Mouse (Mus musculus) hindbrain, embryonic 10.5 days (tissue): ENCODE results near the gene Rhox12. TPM values are rescaled to one million over a fixed set of nuclear protein-coding genes. Genes with fewer than 3 reads are reported as not detected.
A peak's percentile ranks its signal among the peaks of the same experiment; 100 is the strongest.

Experiments
- DNase-seq: peaks from one replicate; pipeline ENCODE4 v3.0.0-alpha.2; 2017; ENCODE audit warnings: low spot score
- H3K27ac ChIP-seq: fragments of 300-500 bp; sonication (generic); 2 replicates; pipeline ENCODE4 v1.5.1; 2016; ENCODE audit warnings: mild to moderate bottlenecking, moderate library complexity
- H3K27me3 ChIP-seq: fragments of 300-500 bp; sonication (generic); 2 replicates; pipeline ENCODE4 v1.6.1; 2016; ENCODE audit warnings: mild to moderate bottlenecking; ENCODE audit not compliant: poor library complexity, insufficient read depth, severe bottlenecking
- H3K36me3 ChIP-seq: fragments of 300-500 bp; sonication (generic); 2 replicates; pipeline ENCODE4 v1.6.1; 2016; ENCODE audit warnings: mild to moderate bottlenecking, moderate library complexity
- H3K4me1 ChIP-seq: fragments of 300-500 bp; sonication (generic); replicated peaks from 2 replicates; pipeline ENCODE4 v1.6.1; 2016; ENCODE audit warnings: mild to moderate bottlenecking
- H3K4me3 ChIP-seq: fragments of 300-500 bp; sonication (generic); 2 replicates; pipeline ENCODE4 v1.5.1; 2016; ENCODE audit warnings: mild to moderate bottlenecking, moderate library complexity
- H3K9me3 ChIP-seq: fragments of 300-500 bp; sonication (generic); 2 replicates; pipeline ENCODE4 v1.6.1; 2016; ENCODE audit warnings: mild to moderate bottlenecking, moderate library complexity
- WGBS: fragments of 180-500 bp; shearing (Covaris S2); methylation state at CpG from one replicate; pipeline ENCODE4 v1.1.7; 2016; 5-methylcytosine and 5-hydroxymethylcytosine counted together
- polyA plus RNA-seq: library from polyadenylated mRNA; unstranded; fragments of >200 nt; fragmentation: Nextera tagmentation; extraction: Ambion mirVana; gene quantifications from 2 replicates; pipeline ENCODE4 v1.2.1, GENCODE M21; 2016

The Rhox12 gene
- not detected in 2 replicates for polyA plus RNA-seq

- Histone ChIP-seq H3K4me1 (no peaks in the 10 kb centered on the region), H3K4me3 (no peak within 1 kb of the TSS), H3K27me3 (no peaks in the 10 kb centered on the region), H3K36me3 (no peaks in the 10 kb centered on the region), H3K27ac (no peak within 1 kb of the TSS), H3K9me3 (no peaks in the 10 kb centered on the region)
- DNase-seq, result no peak
- WGBS, result 82% methylated on average over 4 of the region's 4 CpGs
Observed at GRCm38 (mm10) chrX:38110807-38111206, at the start of gene Rhox12. Rhox12 (minus strand) TSS chrX:38110907.

GRCm38 (mm10) chrX:38159097-38159496 lies 48.4 kb upstream of the Rhox12 start:
- H3K27ac ChIP-seq, result no peak overlapping the region

GRCm38 (mm10) chrX:38121478-38121877 lies 10.8 kb upstream of the Rhox12 start:
- H3K27me3 ChIP-seq, result no peaks in the 10 kb centered on the region
- no peak overlapping the region for H3K27ac ChIP-seq
- 89% methylated on average over 34 of the region's 34 CpGs for WGBS
- H3K4me1 ChIP-seq, result no peaks in the 10 kb centered on the region
- no peak overlapping the region for H3K4me3 ChIP-seq
- DNase-seq, result no peak
- H3K9me3 ChIP-seq, result peaks cover 18% of the 10 kb centered on the region
- H3K36me3 ChIP-seq, result no peaks in the 10 kb centered on the region

More at GRCm38 (mm10) chrX:38159097-38159496, 48.4 kb upstream of the Rhox12 start:
- WGBS, result 76% methylated on average over 1 of the region's 1 CpGs
- no peaks in the 10 kb centered on the region for H3K9me3 ChIP-seq
- no peaks in the 10 kb centered on the region for H3K36me3 ChIP-seq
- no peaks in the 10 kb centered on the region for H3K4me1 ChIP-seq
- no peaks in the 10 kb centered on the region for H3K27me3 ChIP-seq
- H3K4me3 ChIP-seq, result no peak overlapping the region
- DNase-seq, result no peak

GRCm38 (mm10) chrX:38120982-38121381 lies 10.3 kb upstream of the Rhox12 start, which contains the start of gene Rhox13:
Rhox13 (plus strand) TSS chrX:38121219.
- 96% methylated on average over 20 of the region's 20 CpGs for WGBS
- Histone ChIP-seq H3K4me1 (no peaks in the 10 kb centered on the region), H3K4me3 (no peak within 1 kb of the TSS), H3K27me3 (no peaks in the 10 kb centered on the region), H3K27ac (no peak within 1 kb of the TSS), H3K9me3 (peaks cover 18% of the 10 kb centered on the region), H3K36me3 (no peaks in the 10 kb centered on the region)
- DNase-seq, result no peak

- Histone ChIP-seq H3K4me3 (no peak within 1 kb of the TSS), H3K27ac (no peak within 1 kb of the TSS), H3K4me1 (no peaks in the 10 kb centered on the region), H3K36me3 (no peaks in the 10 kb centered on the region), H3K27me3 (no peaks in the 10 kb centered on the region), H3K9me3 (no peaks in the 10 kb centered on the region)
- no peak for DNase-seq
- WGBS, result 87% methylated on average over 9 of the region's 9 CpGs
Observed at GRCm38 (mm10) chrX:38085041-38085440, 25.7 kb downstream of the Rhox12 start, which contains the start of gene Rhox11. Rhox11 (minus strand) TSS chrX:38085141.

GRCm38 (mm10) chrX:38084226-38084625 lies 26.5 kb downstream of the Rhox12 start:
- H3K27me3 ChIP-seq, result no peaks in the 10 kb centered on the region
- H3K36me3 ChIP-seq, result no peaks in the 10 kb centered on the region
- H3K27ac ChIP-seq, result no peak overlapping the region
- no peaks in the 10 kb centered on the region for H3K4me1 ChIP-seq
- no peak overlapping the region for H3K4me3 ChIP-seq
- peak; percentile 30 for DNase-seq
- H3K9me3 ChIP-seq, result no peaks in the 10 kb centered on the region
- WGBS, result 19% methylated on average over 12 of the region's 12 CpGs

GRCm38 (mm10) chrX:38066175-38066574 lies 44.5 kb downstream of the Rhox12 start, which contains the start of gene Rhox10:
Rhox10 (plus strand) TSS chrX:38066475.
- Histone ChIP-seq H3K27ac (no peak within 1 kb of the TSS), H3K27me3 (no peaks in the 10 kb centered on the region), H3K36me3 (no peaks in the 10 kb centered on the region), H3K4me1 (no peaks in the 10 kb centered on the region), H3K4me3 (no peak within 1 kb of the TSS), H3K9me3 (no peaks in the 10 kb centered on the region)
- no peak for DNase-seq
- WGBS, result 86% methylated on average over 11 of the region's 11 CpGs

GRCm38 (mm10) chrX:38061544-38061943 lies 49.2 kb downstream of the Rhox12 start:
- no peaks in the 10 kb centered on the region for H3K9me3 ChIP-seq
- H3K36me3 ChIP-seq, result no peaks in the 10 kb centered on the region
- H3K27ac ChIP-seq, result no peak overlapping the region
- no peak overlapping the region for H3K4me3 ChIP-seq
- no peaks in the 10 kb centered on the region for H3K27me3 ChIP-seq
- H3K4me1 ChIP-seq, result no peaks in the 10 kb centered on the region
- DNase-seq, result peak; percentile 3
- WGBS, result 0% methylated on average over 1 of the region's 1 CpGs

Other genes with a start within 250 kb of the Rhox12 start
- not detected in 2 replicates for gene Rhox8, start 232.0 kb downstream of the Rhox12 start, polyA plus RNA-seq
- not detected in 2 replicates for gene Rhox7b, start 213.7 kb downstream of the Rhox12 start, polyA plus RNA-seq
- not detected in 2 replicates for gene Rhox9, start 209.1 kb downstream of the Rhox12 start, polyA plus RNA-seq
- gene Btg1-ps1, start 92.1 kb downstream of the Rhox12 start, polyA plus RNA-seq, result not detected in 2 replicates
- gene Btg1-ps2, start 67.8 kb downstream of the Rhox12 start, polyA plus RNA-seq, result not detected in 2 replicates
- not detected in 2 replicates for gene Rhox10, start 44.4 kb downstream of the Rhox12 start, polyA plus RNA-seq
- gene Rhox11, start 25.8 kb downstream of the Rhox12 start, polyA plus RNA-seq, result not detected in 2 replicates
- gene Rhox13, start 10.3 kb upstream of the Rhox12 start, polyA plus RNA-seq, result not detected in 2 replicates
- 3.9 and 4.4 TPM in 2 replicates for gene Zbtb33, start 78.9 kb upstream of the Rhox12 start, polyA plus RNA-seq
- gene Tmem255a, start 141.5 kb upstream of the Rhox12 start, polyA plus RNA-seq, result 12.5 and 17.2 TPM in 2 replicates
- not detected in 2 replicates for gene Atp1b4, start 205.3 kb upstream of the Rhox12 start, polyA plus RNA-seq